Mouse (Mus musculus): ENCODE results near the gene Lhfpl2. TPM values are rescaled to one million over a fixed set of nuclear protein-coding genes. Genes with fewer than 3 reads are reported as not detected.

The Lhfpl2 gene
- polyA plus RNA-seq, 1 experiment from 2014 or later: 81.0 TPM

DNA sequence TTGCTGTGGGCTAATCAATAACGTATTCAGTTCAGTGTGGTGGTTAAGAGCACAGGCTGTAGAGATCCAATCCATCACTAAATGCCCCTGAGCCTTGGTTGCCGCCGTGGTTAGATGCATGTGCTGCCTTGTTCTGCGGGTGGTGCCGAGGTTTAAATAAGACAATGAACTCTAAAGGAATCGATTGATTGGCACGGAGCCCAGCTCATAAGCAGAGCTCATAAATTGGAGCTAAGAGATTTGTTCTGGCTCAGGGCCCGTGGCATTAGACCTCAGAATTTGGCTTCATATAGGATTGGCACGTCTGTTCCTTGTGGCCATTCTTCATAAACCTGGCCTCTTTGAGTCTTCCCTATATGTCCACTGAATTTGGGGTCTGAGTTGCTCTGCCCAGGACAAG is 29.5 kb downstream of the Lhfpl2 start:
- no peaks in the 10 kb centered on the region for H3K9me3 ChIP-seq (ENCODE audit: control insufficient read depth, low read length)
- H3K9ac ChIP-seq (ENCODE audit: low read depth, low read length): no peak overlapping the region
- H3K36me3 ChIP-seq (ENCODE audit: control insufficient read depth, insufficient read depth, low read length): peaks cover 25% of the 10 kb centered on the region
- 76% methylated on average over 9 of the region's 9 CpGs for WGBS
- H3K27ac ChIP-seq (ENCODE audit: low read depth, low read length): no peak overlapping the region
- no peak overlapping the region for H3K4me3 ChIP-seq (ENCODE audit: low read length)
- peaks cover 54% of the 10 kb centered on the region for H3K4me1 ChIP-seq (ENCODE audit: control insufficient read depth, insufficient read depth, low read length)
- H3K27me3 ChIP-seq (ENCODE audit: control insufficient read depth, insufficient read depth, low read length): no peaks in the 10 kb centered on the region
- no peak for ATAC-seq (ENCODE audit: low FRiP score, low TSS enrichment)
- H3K4me2 ChIP-seq (replicated peaks; ENCODE audit: low read depth, low read length): no peak overlapping the region

DNA sequence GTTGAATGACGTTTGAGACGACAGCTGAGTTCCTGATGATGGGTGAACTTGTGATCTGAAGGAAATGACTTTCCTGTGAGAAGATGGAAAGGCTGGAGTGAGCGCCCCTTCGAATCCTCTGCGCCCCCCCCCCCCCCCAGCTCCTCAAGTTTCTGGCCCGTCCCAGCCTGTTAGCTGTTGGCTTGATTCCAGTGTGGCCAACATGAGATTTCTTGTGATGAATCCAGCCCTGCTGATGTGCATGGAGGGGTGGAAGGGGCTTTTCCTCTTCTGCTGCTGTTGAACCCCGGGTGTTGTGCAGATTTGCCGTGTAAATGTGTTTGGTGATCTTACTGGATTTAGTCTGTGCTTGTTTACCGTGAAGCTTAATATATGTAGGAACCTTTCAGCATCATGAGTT is 31.2 kb downstream of the Lhfpl2 start:
- ATAC-seq (ENCODE audit: low FRiP score, low TSS enrichment): no peak
- Histone ChIP-seq H3K4me2 (replicated peaks; ENCODE audit: low read depth, low read length) (no peak overlapping the region), H3K36me3 (ENCODE audit: control insufficient read depth, insufficient read depth, low read length) (peaks cover 22% of the 10 kb centered on the region), H3K27me3 (ENCODE audit: control insufficient read depth, insufficient read depth, low read length) (no peaks in the 10 kb centered on the region), H3K4me3 (ENCODE audit: low read length) (no peak overlapping the region), H3K9me3 (ENCODE audit: control insufficient read depth, low read length) (no peaks in the 10 kb centered on the region), H3K27ac (ENCODE audit: low read depth, low read length) (no peak overlapping the region), H3K4me1 (ENCODE audit: control insufficient read depth, insufficient read depth, low read length) (peaks cover 65% of the 10 kb centered on the region), H3K9ac (ENCODE audit: low read depth, low read length) (no peak overlapping the region)
- WGBS: 40% methylated on average over 9 of the region's 9 CpGs

DNA sequence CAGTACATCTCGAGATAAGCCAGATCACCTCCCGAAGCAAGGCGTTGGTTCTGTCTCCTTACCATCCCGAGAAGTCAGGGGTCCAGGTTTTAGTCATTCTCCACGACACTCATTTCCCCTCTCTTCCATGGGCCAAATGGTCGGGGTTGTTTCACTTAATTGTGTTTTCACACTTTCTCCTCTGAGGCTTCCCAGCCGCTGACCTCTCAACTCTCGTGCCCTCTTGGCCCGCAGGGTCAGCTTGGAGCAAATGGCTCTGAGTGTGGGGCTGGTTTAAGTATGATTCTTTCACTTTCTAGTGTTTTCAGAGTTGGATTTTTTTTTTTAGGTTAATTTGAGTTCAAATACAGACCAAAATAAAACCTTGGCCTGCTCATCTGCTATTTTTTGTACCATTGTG is 31.7 kb downstream of the Lhfpl2 start:
- H3K4me1 ChIP-seq (ENCODE audit: control insufficient read depth, insufficient read depth, low read length): peaks cover 64% of the 10 kb centered on the region
- ATAC-seq (ENCODE audit: low FRiP score, low TSS enrichment): no peak

DNA sequence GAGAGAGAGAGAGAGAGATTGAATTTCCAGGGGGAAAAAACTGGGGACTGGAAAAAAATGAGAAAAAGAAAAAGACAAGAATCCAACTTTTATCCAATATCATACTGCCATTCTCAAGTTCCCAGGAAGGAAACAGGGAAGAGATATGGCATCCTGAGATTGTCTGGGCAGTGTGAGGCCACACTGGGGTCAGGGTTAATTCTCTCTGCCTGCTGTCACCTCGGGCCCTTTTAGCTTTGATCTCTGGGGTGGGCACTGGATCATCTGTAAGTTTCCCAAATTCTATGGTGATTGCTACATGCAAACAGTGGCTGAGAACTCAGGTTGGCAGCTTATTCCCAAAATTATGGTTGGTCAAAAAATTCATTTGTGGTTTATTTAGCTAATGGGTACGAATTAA is 33.8 kb downstream of the Lhfpl2 start:
- WGBS: 37% methylated on average over 2 of the region's 2 CpGs
- no peak overlapping the region for H3K27ac ChIP-seq (ENCODE audit: low read depth, low read length)
- H3K4me3 ChIP-seq (ENCODE audit: low read length): no peak overlapping the region
- H3K4me2 ChIP-seq (replicated peaks; ENCODE audit: low read depth, low read length): no peak overlapping the region
- H3K4me1 ChIP-seq (ENCODE audit: control insufficient read depth, insufficient read depth, low read length): peaks cover 65% of the 10 kb centered on the region
- no peak overlapping the region for H3K9ac ChIP-seq (ENCODE audit: low read depth, low read length)
- H3K9me3 ChIP-seq (ENCODE audit: control insufficient read depth, low read length): no peaks in the 10 kb centered on the region
- H3K36me3 ChIP-seq (ENCODE audit: control insufficient read depth, insufficient read depth, low read length): peaks cover 11% of the 10 kb centered on the region; the same call in 1 of the 2 replicates
- no peak for ATAC-seq (ENCODE audit: low FRiP score, low TSS enrichment)
- no peaks in the 10 kb centered on the region for H3K27me3 ChIP-seq (ENCODE audit: control insufficient read depth, insufficient read depth, low read length)

More for the DNA sequence above, 31.7 kb downstream of the Lhfpl2 start:
- H3K27ac ChIP-seq (ENCODE audit: low read depth, low read length): no peak overlapping the region
- 23% methylated on average over 9 of the region's 9 CpGs for WGBS
- no peaks in the 10 kb centered on the region for H3K27me3 ChIP-seq (ENCODE audit: control insufficient read depth, insufficient read depth, low read length)
- H3K9ac ChIP-seq (ENCODE audit: low read depth, low read length): no peak overlapping the region
- H3K4me2 ChIP-seq (replicated peaks; ENCODE audit: low read depth, low read length): no peak overlapping the region
- H3K9me3 ChIP-seq (ENCODE audit: control insufficient read depth, low read length): no peaks in the 10 kb centered on the region
- no peak overlapping the region for H3K4me3 ChIP-seq (ENCODE audit: low read length)
- H3K36me3 ChIP-seq (ENCODE audit: control insufficient read depth, insufficient read depth, low read length): peaks cover 22% of the 10 kb centered on the region

DNA sequence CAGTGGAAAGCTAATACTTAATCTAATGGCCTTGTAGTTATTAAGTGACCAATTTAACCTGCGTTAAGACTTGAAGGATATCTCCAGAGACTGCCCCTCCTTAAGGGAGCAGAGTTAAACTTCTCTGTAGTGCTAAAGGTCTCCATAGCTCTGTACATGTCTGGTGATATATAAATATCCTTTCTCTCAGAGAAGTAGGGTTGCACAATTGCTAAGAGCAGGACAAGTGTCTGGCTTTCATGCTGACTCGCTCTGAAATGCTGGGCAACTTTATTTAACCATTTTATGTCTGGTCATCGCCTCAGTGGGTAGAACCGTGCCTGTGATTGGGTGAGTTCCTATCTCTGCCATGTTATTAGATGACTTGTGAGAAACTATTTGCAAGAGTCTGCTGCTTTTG is 36.6 kb downstream of the Lhfpl2 start:
- no peak overlapping the region for H3K9ac ChIP-seq (ENCODE audit: low read depth, low read length)
- peaks cover 74% of the 10 kb centered on the region for H3K4me1 ChIP-seq (ENCODE audit: control insufficient read depth, insufficient read depth, low read length)
- WGBS: 58% methylated on average over 4 of the region's 4 CpGs
- no peaks in the 10 kb centered on the region for H3K9me3 ChIP-seq (ENCODE audit: control insufficient read depth, low read length)
- H3K27ac ChIP-seq (ENCODE audit: low read depth, low read length): peak overlapping the region; percentile 13; the same call in 1 of the 2 replicates
- peak; percentile 24; the same call in 1 of the 2 replicates for ATAC-seq (ENCODE audit: low FRiP score, low TSS enrichment)
- H3K27me3 ChIP-seq (ENCODE audit: control insufficient read depth, insufficient read depth, low read length): no peaks in the 10 kb centered on the region
- H3K36me3 ChIP-seq (ENCODE audit: control insufficient read depth, insufficient read depth, low read length): peaks cover 6% of the 10 kb centered on the region; the same call in 1 of the 2 replicates
- no peak overlapping the region for H3K4me3 ChIP-seq (ENCODE audit: low read length)
- no peak overlapping the region for H3K4me2 ChIP-seq (replicated peaks; ENCODE audit: low read depth, low read length)

DNA sequence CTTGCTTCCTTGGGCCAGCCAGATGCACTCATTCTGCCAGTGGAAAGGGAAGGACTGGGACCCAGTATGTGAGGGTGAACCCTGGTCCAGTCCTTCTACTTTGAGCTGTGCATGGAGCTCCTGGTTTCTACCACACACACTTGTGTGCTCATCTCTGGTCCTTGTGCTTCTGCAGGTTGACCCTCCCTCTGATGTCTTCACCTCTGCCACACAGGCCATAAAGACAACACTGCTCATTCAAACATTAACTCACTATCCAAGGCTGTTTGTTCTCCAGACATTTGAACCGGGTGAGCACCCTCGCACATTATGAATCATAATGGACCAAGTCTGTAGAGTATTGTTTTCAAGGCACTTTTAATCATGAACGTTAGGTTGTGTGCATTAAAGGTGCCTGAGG is 37.0 kb downstream of the Lhfpl2 start:
- Histone ChIP-seq H3K9me3 (ENCODE audit: control insufficient read depth, low read length) (no peaks in the 10 kb centered on the region), H3K36me3 (ENCODE audit: control insufficient read depth, insufficient read depth, low read length) (peaks cover 6% of the 10 kb centered on the region; the same call in 1 of the 2 replicates), H3K9ac (ENCODE audit: low read depth, low read length) (no peak overlapping the region), H3K27ac (ENCODE audit: low read depth, low read length) (peak overlapping the region; percentile 13; the same call in 1 of the 2 replicates), H3K4me2 (replicated peaks; ENCODE audit: low read depth, low read length) (no peak overlapping the region), H3K27me3 (ENCODE audit: control insufficient read depth, insufficient read depth, low read length) (no peaks in the 10 kb centered on the region), H3K4me1 (ENCODE audit: control insufficient read depth, insufficient read depth, low read length) (peaks cover 73% of the 10 kb centered on the region), H3K4me3 (ENCODE audit: low read length) (no peak overlapping the region)
- WGBS: 42% methylated on average over 3 of the region's 3 CpGs
- ATAC-seq (ENCODE audit: low FRiP score, low TSS enrichment): 0 out of 2 replicates have a peak, but pooled peaks have one; percentile 14

DNA sequence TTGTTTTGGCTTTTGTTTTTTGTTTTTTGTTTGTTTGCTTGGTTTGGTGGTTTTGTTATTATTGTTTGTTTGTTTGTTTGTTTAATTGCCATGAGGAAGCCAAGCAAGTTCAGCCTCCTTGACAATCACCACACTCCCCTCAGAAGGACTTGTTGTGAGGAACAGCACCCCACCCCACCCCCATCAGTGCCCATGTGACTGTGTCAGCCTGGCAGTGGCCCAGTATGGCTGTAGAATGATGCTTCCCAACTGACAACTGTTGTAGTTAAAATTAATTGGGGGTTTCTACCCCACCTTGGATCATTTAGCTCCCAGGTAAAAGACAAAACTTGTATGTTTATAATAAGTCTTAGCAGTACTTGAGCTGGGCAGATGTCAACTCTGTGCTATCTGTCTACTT is 37.6 kb downstream of the Lhfpl2 start:
- Histone ChIP-seq H3K4me2 (replicated peaks; ENCODE audit: low read depth, low read length) (no peak overlapping the region), H3K36me3 (ENCODE audit: control insufficient read depth, insufficient read depth, low read length) (peaks cover 6% of the 10 kb centered on the region; the same call in 1 of the 2 replicates), H3K27me3 (ENCODE audit: control insufficient read depth, insufficient read depth, low read length) (no peaks in the 10 kb centered on the region), H3K4me3 (ENCODE audit: low read length) (no peak overlapping the region), H3K9me3 (ENCODE audit: control insufficient read depth, low read length) (no peaks in the 10 kb centered on the region), H3K4me1 (ENCODE audit: control insufficient read depth, insufficient read depth, low read length) (peaks cover 75% of the 10 kb centered on the region), H3K27ac (ENCODE audit: low read depth, low read length) (no peak overlapping the region), H3K9ac (ENCODE audit: low read depth, low read length) (no peak overlapping the region)
- ATAC-seq (ENCODE audit: low FRiP score, low TSS enrichment): no peak

DNA sequence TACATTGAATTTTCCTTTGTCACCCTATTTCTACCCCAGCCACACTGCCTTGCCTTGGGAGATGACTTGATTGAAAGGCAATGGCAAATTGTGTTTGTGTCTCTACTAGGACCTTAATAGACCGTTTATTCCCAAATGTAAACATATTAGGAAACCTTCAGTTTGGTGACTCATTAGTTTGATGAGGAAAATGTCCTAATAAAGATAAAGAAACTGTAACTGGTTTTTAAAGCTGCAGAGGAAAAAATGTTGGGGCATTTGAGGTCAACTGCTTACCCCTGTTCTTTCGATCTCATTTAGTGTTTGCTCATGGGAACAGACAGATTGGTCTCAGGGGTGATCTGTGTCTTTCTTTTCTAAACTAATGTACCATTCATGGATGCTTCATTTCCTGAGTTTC is 40.1 kb downstream of the Lhfpl2 start:
- Histone ChIP-seq H3K36me3 (ENCODE audit: control insufficient read depth, insufficient read depth, low read length) (peaks cover 11% of the 10 kb centered on the region; the same call in 1 of the 2 replicates), H3K27me3 (ENCODE audit: control insufficient read depth, insufficient read depth, low read length) (no peaks in the 10 kb centered on the region), H3K27ac (ENCODE audit: low read depth, low read length) (no peak overlapping the region), H3K9ac (ENCODE audit: low read depth, low read length) (no peak overlapping the region), H3K4me3 (ENCODE audit: low read length) (no peak overlapping the region), H3K4me1 (ENCODE audit: control insufficient read depth, insufficient read depth, low read length) (peaks cover 58% of the 10 kb centered on the region), H3K9me3 (ENCODE audit: control insufficient read depth, low read length) (no peaks in the 10 kb centered on the region), H3K4me2 (replicated peaks; ENCODE audit: low read depth, low read length) (no peak overlapping the region)
- ATAC-seq (ENCODE audit: low FRiP score, low TSS enrichment): no peak
- WGBS: 44% methylated on average over 2 of the region's 2 CpGs

DNA sequence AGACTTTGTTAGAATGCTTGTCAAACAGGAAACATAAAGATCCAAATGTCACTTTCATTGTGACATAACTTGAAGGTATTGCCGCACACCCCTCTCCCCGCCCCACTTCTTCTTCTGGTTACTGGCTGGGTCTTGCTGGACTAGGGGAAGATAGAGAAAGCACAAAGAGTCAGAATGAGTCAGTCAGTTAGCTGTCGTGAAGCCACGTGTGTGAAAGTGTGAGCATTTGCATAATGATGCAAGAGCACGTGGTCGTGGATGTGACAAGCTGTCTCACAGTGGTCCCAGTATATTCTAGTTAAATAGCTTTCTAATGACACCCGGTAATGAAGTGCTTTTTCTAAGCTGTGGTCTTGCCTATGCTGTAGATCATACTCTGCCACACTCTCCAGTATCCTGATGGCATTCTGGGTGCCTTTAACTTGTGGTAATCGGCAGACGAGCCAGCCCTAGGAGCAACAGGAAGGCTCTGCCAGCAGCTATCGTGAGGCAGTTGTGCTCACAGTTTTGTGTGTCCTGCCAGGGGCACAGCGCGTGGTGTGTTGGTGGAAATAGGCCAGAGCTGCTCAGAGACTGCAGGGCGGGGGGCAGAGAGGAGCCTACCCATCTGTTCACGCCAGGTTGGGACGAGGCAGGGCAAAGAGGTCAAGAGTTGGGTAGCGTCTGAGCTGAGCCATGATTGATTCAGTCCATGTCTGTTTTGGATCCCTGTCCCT is 40.9 kb downstream of the Lhfpl2 start:
- no peak overlapping the region for H3K4me3 ChIP-seq (ENCODE audit: low read length)
- H3K9ac ChIP-seq (ENCODE audit: low read depth, low read length): no peak overlapping the region
- 59% methylated on average over 16 of the region's 16 CpGs for WGBS
- no peak overlapping the region for H3K27ac ChIP-seq (ENCODE audit: low read depth, low read length)
- no peak overlapping the region for H3K4me2 ChIP-seq (replicated peaks; ENCODE audit: low read depth, low read length)
- no peaks in the 10 kb centered on the region for H3K9me3 ChIP-seq (ENCODE audit: control insufficient read depth, low read length)
- H3K36me3 ChIP-seq (ENCODE audit: control insufficient read depth, insufficient read depth, low read length): peaks cover 11% of the 10 kb centered on the region; the same call in 1 of the 2 replicates
- H3K27me3 ChIP-seq (ENCODE audit: control insufficient read depth, insufficient read depth, low read length): no peaks in the 10 kb centered on the region
- no peak for ATAC-seq (ENCODE audit: low FRiP score, low TSS enrichment)
- H3K4me1 ChIP-seq (ENCODE audit: control insufficient read depth, insufficient read depth, low read length): peaks cover 52% of the 10 kb centered on the region
